Mouse (Mus musculus): ENCODE measurements at regions not wholly inside any gene's neighbourhood (a gene's known extent, or its start where the extent isn't known, plus 50 kb on each side); places are given as distances from the start of the nearest gene placed in this dataset.

GRCm38 (mm10) chr7:82972214-82973006 lies 105.3 kb downstream of the Mex3b start:
- TF ChIP-seq CTCF (IDR thresholded peaks at IDR 0.05) (no peak), EP300 (IDR thresholded peaks at IDR 0.05) (no peak)
